Mouse (Mus musculus) large intestine, adult 2 months (tissue): ENCODE measurements around the gene Atp1b1. TPM values are rescaled to one million over a fixed set of nuclear protein-coding genes. Genes with fewer than 3 reads are reported as not detected.

Experiments used
- DNase-seq: peaks from one replicate; pipeline ENCODE4 v3.0.0-alpha.2; 2012; ENCODE audit warnings: low read depth, low spot score
- WGBS: fragments of 180-500 bp; shearing (Covaris S2); methylation state at CpG from one replicate; pipeline ENCODE4 v1.1.7; 2018; 5-methylcytosine and 5-hydroxymethylcytosine counted together
- polyA plus RNA-seq: library from polyadenylated mRNA; depleted of rRNA; stranded (reverse); fragments of >200 nt; gene quantifications from 2 replicates; pipeline ENCODE4 v1.2.3, GENCODE M21; 2012; rRNA removed

The Atp1b1 gene
- polyA plus RNA-seq = 296 and 406 TPM in 2 replicates

DNA sequence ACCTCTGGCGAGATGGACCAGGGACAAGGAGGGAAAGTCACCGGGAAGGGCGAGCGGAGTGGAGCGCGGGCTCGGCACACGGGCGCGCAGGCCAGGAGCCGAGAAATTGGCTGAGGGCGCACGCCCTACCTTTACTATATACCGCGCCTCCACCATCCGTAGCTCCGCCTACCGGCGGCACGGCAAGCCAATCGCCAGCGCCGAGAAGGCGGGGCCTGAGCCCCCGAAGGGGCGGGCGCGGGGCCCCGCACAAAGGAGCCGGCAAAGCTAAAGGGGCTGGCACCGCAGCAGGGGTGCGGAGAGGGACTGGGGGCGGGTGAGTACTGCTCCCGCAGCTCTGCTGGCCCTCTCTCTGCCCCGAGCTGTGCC is at the start of gene Atp1b1:
Atp1b1 (minus strand) TSS at position 111 of the 369 bp plus-strand sequence.
- WGBS = under 1% methylated on average over 35 of the region's 35 CpGs
- DNase-seq = no peak

- DNase-seq = no peak
- 53% methylated on average over 3 of the region's 3 CpGs for WGBS
Observed at GRCm38 (mm10) chr1:164505096-164505495, 46.9 kb upstream of the Atp1b1 start.

GRCm38 (mm10) chr1:164503140-164503730 is 45.1 kb upstream of the Atp1b1 start:
- WGBS = 23% methylated on average over 8 of the region's 8 CpGs

DNA sequence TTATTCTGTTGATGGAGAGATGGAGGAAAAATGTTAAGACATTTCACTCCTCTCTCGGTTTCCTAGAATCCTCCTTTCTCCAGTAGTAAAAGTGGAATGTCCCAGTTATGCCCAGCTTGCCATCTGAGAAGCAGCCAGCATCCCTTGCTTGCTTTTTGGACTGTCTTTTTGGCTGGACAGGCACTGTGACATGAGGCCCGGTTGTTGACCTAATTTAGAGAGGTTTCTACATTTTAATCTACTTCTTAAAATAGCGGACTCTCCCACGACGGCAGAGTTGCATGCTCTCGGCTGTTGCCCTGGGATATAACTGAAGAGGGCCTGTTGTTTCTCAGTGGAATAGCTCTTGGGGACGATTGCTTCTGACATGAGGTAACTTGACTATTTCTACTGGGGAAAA is 44.1 kb upstream of the Atp1b1 start:
- no peak for DNase-seq
- WGBS = 72% methylated on average over 7 of the region's 7 CpGs

More at GRCm38 (mm10) chr1:164503140-164503730, 45.1 kb upstream of the Atp1b1 start:
- DNase-seq = no peak

DNA sequence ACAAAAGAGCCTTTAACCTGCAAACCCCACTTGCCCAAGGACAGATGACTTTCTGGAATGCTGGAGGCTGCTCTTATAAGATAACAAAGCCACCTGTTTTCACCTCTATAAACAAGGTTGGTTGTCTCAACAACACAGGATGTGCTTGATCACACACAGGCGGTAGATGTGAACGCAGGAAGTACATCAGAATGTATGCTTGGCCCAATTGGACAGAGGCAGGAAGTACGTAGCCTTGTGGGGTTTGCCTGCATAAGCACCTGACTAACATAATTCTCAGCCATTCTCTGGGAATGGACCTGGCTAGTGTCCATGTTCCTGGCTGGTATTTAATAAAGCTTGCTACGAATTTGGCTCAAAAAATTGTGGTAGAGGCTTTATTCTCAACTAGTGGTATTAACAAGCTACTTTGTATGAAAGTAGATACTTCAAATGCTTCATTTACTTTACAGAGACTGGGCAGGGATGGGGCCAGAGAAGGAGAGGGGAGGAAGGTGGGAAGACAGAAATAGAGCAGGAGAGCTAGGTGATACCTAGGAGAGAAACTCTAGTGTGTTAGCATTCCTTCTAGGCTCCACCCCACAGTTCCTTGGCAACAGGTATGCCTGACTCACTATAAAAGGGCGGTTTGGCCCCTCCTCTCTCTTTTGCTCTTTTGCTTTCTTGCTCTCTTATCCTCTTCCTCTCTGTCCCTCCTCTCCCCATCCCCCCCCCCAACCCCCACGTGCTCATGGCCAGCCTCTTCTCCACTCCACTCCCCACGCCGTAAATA is 36.8 kb upstream of the Atp1b1 start:
- DNase-seq = no peak
- WGBS = 25% methylated on average over 8 of the region's 8 CpGs

- 18% methylated on average over 4 of the region's 4 CpGs for WGBS
- DNase-seq = no peak
Observed at GRCm38 (mm10) chr1:164494215-164494614, 36.1 kb upstream of the Atp1b1 start.

DNA sequence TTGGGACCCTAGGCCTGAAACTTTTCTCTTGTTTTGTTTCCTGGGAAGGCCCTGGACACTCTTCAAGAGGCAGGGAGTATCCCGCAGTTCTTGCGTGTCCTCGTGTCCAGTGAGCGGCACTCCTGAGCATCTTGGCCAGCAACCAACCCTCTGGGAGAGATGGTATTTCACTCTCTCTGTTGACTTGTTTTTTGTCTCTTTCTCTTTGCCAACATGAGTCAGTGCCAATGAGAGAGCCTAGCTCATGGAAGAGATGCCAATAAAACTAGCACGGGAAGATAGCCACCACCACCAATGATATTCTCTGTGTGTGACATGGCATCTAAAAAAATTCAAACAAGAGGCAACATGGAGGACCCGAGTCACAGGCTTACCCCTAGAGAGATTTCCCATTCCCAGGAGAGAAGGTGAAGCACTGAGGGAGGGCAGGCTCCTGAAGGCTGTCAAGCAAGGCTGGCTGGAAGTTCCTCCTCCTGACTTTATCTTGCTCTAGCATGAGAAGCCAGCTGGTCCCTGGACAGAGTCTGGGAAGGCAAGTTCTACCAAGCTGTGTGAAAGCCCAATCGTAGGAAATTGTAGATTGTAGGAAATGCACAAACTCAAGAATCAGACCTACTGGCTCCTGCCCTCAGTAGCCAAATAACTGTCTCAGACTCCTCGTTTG is 35.0 kb upstream of the Atp1b1 start:
- DNase-seq = no peak
- WGBS = 30% methylated on average over 8 of the region's 8 CpGs

GRCm38 (mm10) chr1:164492476-164492875 is 34.3 kb upstream of the Atp1b1 start:
- DNase-seq = no peak
- WGBS = 73% methylated on average over 3 of the region's 3 CpGs

- WGBS = 72% methylated on average over 3 of the region's 3 CpGs
- no peak for DNase-seq
Observed at GRCm38 (mm10) chr1:164489961-164490594, 31.9 kb upstream of the Atp1b1 start.

DNA sequence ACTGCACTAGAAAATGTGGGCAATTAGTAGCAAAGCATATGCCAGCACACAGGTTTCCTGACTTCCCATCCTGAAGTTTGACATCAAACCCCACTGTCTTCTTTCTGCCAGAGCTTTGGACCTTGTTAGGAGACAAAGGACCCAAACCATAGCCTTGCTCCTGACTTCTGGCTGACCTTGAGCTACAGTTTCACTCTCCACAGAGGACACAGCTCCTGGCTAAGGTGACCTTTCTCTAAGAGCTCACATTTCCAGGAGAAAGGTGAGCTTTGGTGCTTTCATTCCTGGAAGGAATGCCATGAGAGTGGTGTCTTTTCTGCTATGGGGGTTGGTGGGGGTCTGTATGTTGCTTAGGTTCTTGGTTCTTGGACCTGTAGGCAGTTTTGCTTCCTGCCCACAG is 25.6 kb upstream of the Atp1b1 start:
- no peak for DNase-seq

- 52% methylated on average over 3 of the region's 3 CpGs for WGBS
- no peak for DNase-seq
Observed at GRCm38 (mm10) chr1:164482833-164483232, 24.7 kb upstream of the Atp1b1 start.

DNA sequence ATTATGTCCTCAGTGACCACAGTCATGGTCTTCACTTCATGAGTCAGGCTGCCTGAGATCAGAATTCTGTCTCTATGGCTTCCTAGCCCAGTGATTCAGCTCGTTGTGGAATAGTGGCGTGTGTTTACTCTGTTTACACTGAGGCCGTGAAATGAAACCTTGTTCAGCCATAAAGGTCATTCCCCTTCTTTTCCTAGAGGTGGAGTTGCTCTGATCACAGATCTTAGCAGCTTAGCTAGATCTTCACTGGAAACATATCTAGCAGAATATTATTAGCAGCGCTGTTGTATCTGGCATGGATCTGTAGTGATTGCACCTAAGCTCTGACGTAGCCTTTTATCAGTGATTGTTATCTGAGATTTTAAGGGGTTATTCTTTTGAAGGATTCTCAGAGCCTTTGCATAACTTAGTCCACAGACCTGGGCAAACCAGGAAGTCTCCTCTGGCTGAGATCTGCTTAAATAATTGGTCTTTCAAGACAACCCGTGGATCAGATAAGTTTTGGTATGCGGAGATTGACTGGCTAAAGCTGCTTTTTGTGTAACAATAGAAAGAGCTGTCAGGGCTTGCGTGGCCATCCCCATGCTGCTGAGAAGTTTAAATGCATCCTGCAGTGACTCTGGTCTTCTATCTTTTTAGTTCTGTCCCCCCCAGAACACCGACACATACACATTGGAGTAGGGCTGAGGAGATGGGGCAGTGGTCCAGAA is 23.6 kb upstream of the Atp1b1 start:
- WGBS = 21% methylated on average over 9 of the region's 9 CpGs
- DNase-seq = no peak

DNA sequence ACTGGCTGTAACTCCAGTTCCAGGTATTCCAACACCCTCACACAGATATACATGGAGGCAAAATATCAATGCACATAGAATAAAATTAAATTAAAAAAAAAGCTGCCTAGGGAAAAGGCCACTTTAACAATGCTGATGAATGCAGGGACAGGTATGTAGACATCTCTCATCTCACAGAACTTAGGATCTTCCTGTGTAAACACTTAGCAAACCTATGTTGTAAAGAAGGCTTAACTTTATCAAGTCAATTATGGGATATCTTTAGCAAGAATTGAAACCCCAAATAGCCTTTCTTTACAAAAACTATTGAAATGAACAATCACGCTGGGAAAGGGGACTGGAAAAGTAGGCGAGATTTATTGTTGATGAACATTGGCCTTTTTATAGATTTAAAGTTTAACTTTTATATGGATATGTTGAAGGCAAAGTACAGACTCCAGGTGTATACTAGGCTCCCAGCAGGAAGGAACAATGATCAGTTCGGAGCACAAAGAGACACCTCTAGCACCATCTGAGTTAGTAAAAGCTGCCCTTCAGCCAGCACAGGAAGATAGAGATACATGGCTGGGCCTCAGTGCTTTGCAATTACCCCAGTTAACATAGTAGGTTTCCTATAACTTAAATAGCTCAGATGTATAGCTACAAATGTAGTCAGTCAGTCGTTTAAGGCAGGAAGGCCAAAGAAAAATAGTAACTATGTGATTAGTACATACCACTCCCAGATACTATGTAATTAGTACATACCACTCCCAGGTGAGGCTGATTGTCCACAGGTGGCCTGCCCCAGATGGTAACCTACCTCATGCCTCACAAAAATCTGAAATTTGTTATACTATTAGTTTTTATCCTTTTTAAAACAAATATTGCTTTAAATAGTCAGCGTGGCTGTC is 22.8 kb upstream of the Atp1b1 start:
- no peak for DNase-seq
- 37% methylated on average over 5 of the region's 5 CpGs for WGBS

DNA sequence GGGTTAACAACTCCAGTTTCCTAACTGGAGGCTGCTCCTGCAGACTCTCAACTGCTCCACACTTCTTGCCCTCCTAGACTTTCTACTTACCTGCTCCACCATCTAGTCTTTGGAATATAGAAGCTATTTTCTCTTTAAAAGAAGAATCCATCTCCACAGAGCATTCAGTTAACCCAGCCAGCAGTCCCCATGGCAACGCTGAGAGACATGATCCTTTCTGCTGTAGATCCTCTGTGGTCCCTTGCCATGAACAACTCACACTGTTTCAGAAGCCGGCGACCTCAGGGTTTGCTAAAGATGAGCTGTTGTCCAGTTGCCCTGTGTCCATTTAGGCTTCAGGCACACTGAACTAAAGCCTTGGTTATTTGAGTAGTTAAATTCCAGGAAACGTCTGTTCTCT is 17.7 kb upstream of the Atp1b1 start:
- no peak for DNase-seq
- WGBS = 84% methylated on average over 4 of the region's 4 CpGs

DNA sequence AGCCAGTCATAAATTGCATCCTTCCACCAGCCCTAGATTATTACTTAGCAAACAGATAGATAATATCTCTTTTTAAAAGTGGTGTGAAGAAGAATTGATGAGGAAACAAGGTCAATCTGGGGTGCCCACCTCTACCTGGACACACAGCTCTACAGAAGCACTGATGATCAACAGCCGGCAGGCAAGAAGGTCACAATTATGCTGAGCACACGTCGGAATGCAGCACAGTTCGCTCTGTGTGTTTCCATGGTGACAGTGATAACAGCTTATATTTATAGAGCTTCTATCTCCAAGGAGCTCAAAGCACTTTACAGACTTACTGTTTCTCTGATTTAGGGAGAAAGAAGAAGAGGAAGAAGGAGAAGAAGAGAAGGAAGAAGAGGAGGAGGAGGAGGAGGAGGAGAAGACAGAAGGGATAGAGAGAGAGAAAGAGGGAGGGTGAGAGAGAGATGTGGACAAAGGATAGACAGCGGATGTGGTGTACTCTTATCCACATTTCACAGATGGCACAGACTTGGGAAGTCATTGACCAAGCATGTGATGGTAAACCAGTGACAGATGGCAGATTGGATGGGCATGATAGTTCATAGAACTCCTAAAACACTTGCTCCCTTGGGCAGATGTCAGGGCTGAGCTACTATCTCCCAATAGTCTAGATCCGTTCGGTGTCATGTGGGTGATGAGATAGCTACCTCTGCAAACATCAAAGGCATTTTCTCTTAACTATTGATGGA is 16.8 kb upstream of the Atp1b1 start:
- no peak for DNase-seq
- WGBS = 40% methylated on average over 7 of the region's 7 CpGs

DNA sequence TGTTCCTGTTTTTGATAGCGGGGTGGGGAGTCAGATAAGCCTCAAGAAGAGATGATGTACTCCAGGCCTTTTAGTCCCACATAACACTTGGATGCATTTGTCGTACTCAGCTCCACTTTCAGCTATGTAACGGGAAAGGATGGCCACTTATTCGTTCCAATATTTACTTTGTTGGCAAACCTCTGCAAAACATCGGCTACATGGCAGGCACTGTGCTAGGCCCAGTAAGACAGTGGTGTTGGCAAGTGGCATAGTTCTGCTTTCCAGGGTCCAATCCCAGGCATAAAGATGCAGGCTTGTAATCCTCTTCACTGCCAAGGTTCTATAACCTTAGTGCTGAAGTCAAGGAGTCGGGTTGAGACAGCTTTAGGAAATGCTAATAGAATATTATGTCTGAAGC is 16.2 kb upstream of the Atp1b1 start:
- no peak for DNase-seq
- 35% methylated on average over 6 of the region's 6 CpGs for WGBS

DNA sequence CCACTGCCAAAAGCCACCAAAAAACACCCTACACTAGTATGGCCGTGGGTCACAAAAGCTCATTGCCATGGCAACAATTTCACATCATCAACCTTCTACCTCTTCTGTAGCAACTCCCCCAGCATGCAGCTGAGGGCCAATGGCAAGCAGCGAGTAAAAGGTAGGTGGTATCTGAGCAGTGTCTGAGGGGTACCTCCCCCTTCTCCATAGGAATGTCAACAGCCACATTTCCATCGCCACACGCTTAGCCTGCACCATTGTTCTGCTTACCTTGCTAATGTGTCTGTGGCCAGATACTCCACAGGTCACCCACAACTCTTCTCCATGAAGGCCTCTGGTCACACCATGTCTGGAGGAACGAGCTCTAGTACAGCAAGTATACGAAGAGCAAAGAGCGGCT is 15.2 kb upstream of the Atp1b1 start:
- DNase-seq = no peak
- 97% methylated on average over 7 of the region's 7 CpGs for WGBS

GRCm38 (mm10) chr1:164471632-164472031 is 13.5 kb upstream of the Atp1b1 start:
- DNase-seq = no peak
- WGBS = 45% methylated on average over 5 of the region's 5 CpGs
